Mouse (Mus musculus) lung, embryonic 15.5 days (tissue): ENCODE data around the gene Hnrnpf. TPM values are rescaled to one million over a fixed set of nuclear protein-coding genes. Genes with fewer than 3 reads are reported as not detected.

Experiments
- ATAC-seq: fragments of 200-750 bp; cut with Nextera tagmentation; 2 replicates; pipeline ENCODE4 v1.8.0; 2017; ENCODE audit warnings: moderate number of reproducible peaks, borderline replicate concordance; ENCODE audit not compliant: low FRiP score, low TSS enrichment; ENCODE audit errors: extremely low read depth
- H3K27ac ChIP-seq: fragments of 300-500 bp; sonication (generic); 2 replicates; pipeline ENCODE4 v1.5.1; 2015; ENCODE audit warnings: moderate library complexity, mild to moderate bottlenecking, inconsistent platforms
- H3K27me3 ChIP-seq: fragments of 300-500 bp; sonication (generic); 2 replicates; pipeline ENCODE4 v1.6.1; 2015; ENCODE audit warnings: inconsistent platforms
- H3K36me3 ChIP-seq: fragments of 300-500 bp; sonication (generic); 2 replicates; pipeline ENCODE4 v1.6.1; 2015; ENCODE audit warnings: inconsistent platforms
- H3K4me1 ChIP-seq: fragments of 300-500 bp; sonication (generic); 2 replicates; pipeline ENCODE4 v1.6.1; 2015; ENCODE audit warnings: inconsistent platforms
- H3K4me2 ChIP-seq: fragments of 300-500 bp; sonication (generic); 2 replicates; pipeline ENCODE4 v1.6.1; 2015; ENCODE audit warnings: inconsistent platforms, mild to moderate bottlenecking, moderate library complexity
- H3K4me3 ChIP-seq: fragments of 300-500 bp; sonication (generic); 2 replicates; pipeline ENCODE4 v1.5.1; 2015; ENCODE audit warnings: mild to moderate bottlenecking, inconsistent platforms
- H3K9ac ChIP-seq: fragments of 300-500 bp; sonication (generic); 2 replicates; pipeline ENCODE4 v1.6.1; 2015; ENCODE audit warnings: inconsistent platforms
- H3K9me3 ChIP-seq: fragments of 300-500 bp; sonication (generic); 2 replicates; pipeline ENCODE4 v1.6.1; 2016; ENCODE audit warnings: inconsistent platforms
- WGBS: fragments of 180-500 bp; shearing (Covaris S2); methylation state at CpG from one replicate; pipeline ENCODE4 v1.1.7; 2015; 5-methylcytosine and 5-hydroxymethylcytosine counted together
- microRNA-seq: library from miRNA; unstranded; fragments of <30 nt; microRNA quantifications from one replicate; pipeline ENCODE4, GENCODE M21; 2016
- polyA plus RNA-seq: library from polyadenylated mRNA; unstranded; fragments of >200 nt; fragmentation: Nextera tagmentation; extraction: Ambion mirVana; gene quantifications from 2 replicates; pipeline ENCODE4 v1.2.1, GENCODE M21; 2015

The Hnrnpf gene
- polyA plus RNA-seq, 1 experiment from 2014 or later, result 788 TPM

GRCm38 (mm10) chr6:117966729-117967128 lies 66.6 kb downstream of the Hnrnpf start:
- Histone ChIP-seq H3K4me3 (no peak overlapping the region), H3K4me1 (no peaks in the 10 kb centered on the region), H3K4me2 (no peak overlapping the region), H3K27ac (no peak overlapping the region), H3K9me3 (no peaks in the 10 kb centered on the region), H3K27me3 (no peaks in the 10 kb centered on the region), H3K36me3 (no peaks in the 10 kb centered on the region), H3K9ac (no peak overlapping the region)
- WGBS, result 30% methylated on average over 9 of the region's 9 CpGs
- ATAC-seq, result no peak

Small RNA genes within 50 kb of the gene (microRNA-seq; reads per million reads assigned to microRNA genes)
- gene Gm25535, result not detected

Other genes with a start within 250 kb of the Hnrnpf start
- 146 and 148 TPM in 2 replicates for gene Zfp637, start 59.1 kb upstream of the Hnrnpf start, polyA plus RNA-seq
- 7.6 and 7.9 TPM in 2 replicates for gene Zfp239, start 38.2 kb upstream of the Hnrnpf start, polyA plus RNA-seq
- 4.5 and 5.2 TPM in 2 replicates for gene Fxyd4, start 37.4 kb downstream of the Hnrnpf start, polyA plus RNA-seq
- 3.0 and 4.4 TPM in 2 replicates for gene Rasgef1a, start 111.1 kb downstream of the Hnrnpf start, polyA plus RNA-seq
- gene Csgalnact2, start 238.8 kb downstream of the Hnrnpf start, polyA plus RNA-seq, result 20.8 and 21.1 TPM in 2 replicates